Mouse (Mus musculus) embryonic facial prominence, embryonic 13.5 days (tissue): Measurements from ENCODE around the gene Rhot1. TPM values are rescaled to one million over a fixed set of nuclear protein-coding genes. Genes with fewer than 3 reads are reported as not detected.

ENCODE experiments used
- ATAC-seq: fragments of 200-750 bp; cut with Nextera tagmentation; 2 replicates; pipeline ENCODE4 v1.8.0; 2017; ENCODE audit warnings: low read depth; ENCODE audit not compliant: insufficient number of reproducible peaks, insufficient read depth, low FRiP score, low TSS enrichment
- H3K27ac ChIP-seq: fragments of 300-500 bp; sonication (generic); 2 replicates; pipeline ENCODE4 v1.5.1; 2015; ENCODE audit warnings: moderate library complexity, mild to moderate bottlenecking, inconsistent platforms
- H3K27me3 ChIP-seq: fragments of 300-500 bp; sonication (generic); 2 replicates; pipeline ENCODE4 v1.6.1; 2015; ENCODE audit warnings: mild to moderate bottlenecking, inconsistent platforms
- H3K36me3 ChIP-seq: fragments of 300-500 bp; sonication (generic); 2 replicates; pipeline ENCODE4 v1.6.1; 2015; ENCODE audit warnings: mild to moderate bottlenecking, inconsistent platforms
- H3K4me1 ChIP-seq: fragments of 300-500 bp; sonication (generic); 2 replicates; pipeline ENCODE4 v1.6.1; 2015; ENCODE audit warnings: inconsistent platforms
- H3K4me2 ChIP-seq: fragments of 300-500 bp; sonication (generic); 2 replicates; pipeline ENCODE4 v1.6.1; 2015; ENCODE audit warnings: moderate library complexity, mild to moderate bottlenecking, inconsistent platforms
- H3K4me3 ChIP-seq: fragments of 300-500 bp; sonication (generic); 2 replicates; pipeline ENCODE4 v1.5.1; 2015; ENCODE audit warnings: mild to moderate bottlenecking, inconsistent platforms
- H3K9ac ChIP-seq: fragments of 300-500 bp; sonication (generic); 2 replicates; pipeline ENCODE4 v1.6.1; 2015; ENCODE audit warnings: mild to moderate bottlenecking, inconsistent platforms
- H3K9me3 ChIP-seq: fragments of 300-500 bp; sonication (generic); 2 replicates; pipeline ENCODE4 v1.6.1; 2016; ENCODE audit warnings: inconsistent platforms
- WGBS: fragments of 180-500 bp; shearing (Covaris S2); methylation state at CpG from one replicate; pipeline ENCODE4 v1.1.7; 2015; ENCODE audit warnings: mixed read lengths; 5-methylcytosine and 5-hydroxymethylcytosine counted together
- polyA plus RNA-seq: library from polyadenylated mRNA; unstranded; fragments of >200 nt; fragmentation: Nextera tagmentation; extraction: Ambion mirVana; gene quantifications from 2 replicates; pipeline ENCODE4 v1.2.1, GENCODE M21; 2015

Gene Rhot1
- polyA plus RNA-seq, result 52.8 and 63.4 TPM in 2 replicates

DNA sequence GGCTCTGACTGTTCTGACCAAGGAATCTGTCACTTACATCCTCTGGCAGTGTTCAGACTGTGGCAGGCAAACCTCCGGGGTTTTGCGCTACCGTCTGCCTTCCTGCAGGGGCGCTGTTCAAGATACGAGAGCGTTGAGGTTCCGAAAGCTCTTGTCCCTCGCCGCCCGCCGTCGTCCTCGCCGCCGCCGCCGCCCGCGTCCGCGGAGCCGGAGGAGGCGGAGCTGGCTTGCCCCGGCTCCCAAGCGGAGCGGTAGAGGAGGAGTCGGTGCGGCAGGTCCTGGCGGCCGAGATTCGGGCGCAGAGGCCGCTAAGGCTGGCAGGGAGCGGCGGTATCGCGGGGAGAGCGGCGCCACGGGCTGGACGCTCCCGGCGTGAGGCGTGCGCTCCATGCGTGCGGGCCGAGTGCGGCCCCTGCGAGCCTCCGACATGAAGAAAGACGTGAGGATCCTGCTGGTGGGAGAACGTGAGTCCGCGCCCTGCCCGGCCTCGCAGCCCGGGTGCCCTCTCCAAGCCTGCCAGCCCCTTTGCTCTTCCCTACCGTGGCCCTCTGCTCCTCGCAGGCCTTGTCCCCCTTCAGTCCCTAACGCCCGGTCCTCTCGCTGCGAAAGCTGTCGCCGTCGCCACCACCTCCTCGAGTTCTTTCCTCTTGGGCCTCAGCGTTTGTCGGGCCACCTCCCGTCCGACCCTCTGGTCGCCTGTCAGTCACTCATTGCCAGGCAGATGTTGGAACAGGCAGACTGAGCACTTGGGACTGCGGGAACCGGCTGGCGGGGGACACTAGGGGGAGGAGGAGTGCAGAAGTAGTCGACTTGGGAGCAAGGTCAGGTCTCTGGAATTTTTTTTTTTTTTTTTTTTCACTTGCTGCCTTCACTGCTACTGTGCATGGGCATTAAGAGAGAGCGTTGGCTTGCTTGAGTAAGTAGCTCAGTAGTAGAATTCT lies at the start of gene Rhot1:
Gene Rhot1 (plus strand): TSS at position 160 of the 941 bp plus-strand sequence.
- H3K9ac ChIP-seq, result peak within 1 kb of the TSS; percentile 95
- H3K4me3 ChIP-seq, result peak within 1 kb of the TSS; percentile 99
- H3K36me3 ChIP-seq, result peaks cover 10% of the 10 kb centered on the region
- under 1% methylated on average over 78 of the region's 78 CpGs for WGBS
- H3K27me3 ChIP-seq, result no peaks in the 10 kb centered on the region
- H3K4me2 ChIP-seq, result peak within 1 kb of the TSS; percentile 65
- peak; percentile 83 for ATAC-seq
- peak within 1 kb of the TSS; percentile 91 for H3K27ac ChIP-seq
- H3K4me1 ChIP-seq, result peaks cover 13% of the 10 kb centered on the region
- no peaks in the 10 kb centered on the region for H3K9me3 ChIP-seq

DNA sequence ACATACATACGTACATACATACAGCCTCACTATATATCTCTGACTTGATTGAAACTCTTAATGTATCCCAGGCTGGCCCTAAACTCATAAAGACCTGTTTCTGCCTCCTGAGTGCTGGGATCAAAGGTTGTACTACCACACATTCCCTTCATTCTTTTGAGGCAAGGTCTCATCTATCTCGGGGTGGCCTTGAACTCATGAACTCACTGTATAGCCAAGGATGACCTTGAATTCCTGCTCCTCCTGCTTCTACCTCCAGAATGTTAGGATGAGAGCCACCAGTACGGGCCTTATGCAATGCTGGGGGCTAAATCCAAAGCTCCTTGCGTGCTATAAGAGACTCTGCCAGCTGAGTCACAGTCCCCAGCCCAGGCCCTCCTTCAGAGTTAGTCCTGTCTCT lies 47.8 kb upstream of the Rhot1 start:
- WGBS, result 82% methylated on average over 4 of the region's 4 CpGs
- ATAC-seq, result no peak
- H3K4me2 ChIP-seq, result no peak overlapping the region
- H3K36me3 ChIP-seq, result no peaks in the 10 kb centered on the region
- no peak overlapping the region for H3K4me3 ChIP-seq
- H3K9me3 ChIP-seq, result no peaks in the 10 kb centered on the region
- H3K9ac ChIP-seq, result no peak overlapping the region
- peaks cover 16% of the 10 kb centered on the region for H3K27me3 ChIP-seq
- no peaks in the 10 kb centered on the region for H3K4me1 ChIP-seq
- no peak overlapping the region for H3K27ac ChIP-seq

DNA sequence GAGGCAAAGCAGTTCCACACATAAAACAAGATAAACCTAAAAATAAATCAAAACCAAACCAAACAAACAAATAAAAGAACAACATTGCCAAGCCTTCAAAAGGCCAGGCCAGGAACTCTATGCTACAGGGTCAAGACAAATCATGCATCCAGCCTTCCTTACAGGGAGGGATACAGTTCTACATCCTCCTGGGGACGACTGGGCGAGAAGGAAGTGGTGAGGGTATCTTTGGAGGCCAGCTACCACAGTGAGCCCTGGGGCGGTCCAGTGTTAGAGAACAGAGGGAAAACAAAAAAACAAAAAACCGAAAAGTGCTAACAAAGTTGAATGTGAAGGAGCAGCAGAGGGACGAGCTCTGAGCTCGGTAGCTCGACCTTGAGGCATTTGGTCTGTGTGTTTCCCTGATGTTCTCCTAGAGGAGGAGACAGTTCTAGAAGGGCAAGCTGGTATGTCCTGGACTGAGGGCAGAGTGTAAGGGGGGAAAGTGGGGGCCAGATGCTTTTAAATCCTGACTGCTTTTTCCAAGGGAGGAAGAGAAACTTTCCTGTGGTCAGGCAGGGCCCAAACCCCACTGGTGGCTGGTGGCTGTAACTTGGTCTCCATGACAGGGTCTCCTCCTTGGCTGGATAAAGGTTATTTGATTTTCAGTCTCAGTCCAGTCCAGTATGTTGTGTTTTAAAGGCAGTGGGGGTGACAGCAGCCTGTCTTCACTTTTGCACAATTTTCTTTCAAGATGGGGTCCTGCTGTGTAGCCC lies 45.3 kb upstream of the Rhot1 start:
- no peaks in the 10 kb centered on the region for H3K4me1 ChIP-seq
- WGBS, result 52% methylated on average over 7 of the region's 7 CpGs
- H3K9me3 ChIP-seq, result no peaks in the 10 kb centered on the region
- no peak for ATAC-seq
- H3K27ac ChIP-seq, result no peak overlapping the region
- H3K4me2 ChIP-seq, result no peak overlapping the region
- no peaks in the 10 kb centered on the region for H3K27me3 ChIP-seq
- H3K4me3 ChIP-seq, result no peak overlapping the region
- H3K36me3 ChIP-seq, result no peaks in the 10 kb centered on the region
- H3K9ac ChIP-seq, result no peak overlapping the region

DNA sequence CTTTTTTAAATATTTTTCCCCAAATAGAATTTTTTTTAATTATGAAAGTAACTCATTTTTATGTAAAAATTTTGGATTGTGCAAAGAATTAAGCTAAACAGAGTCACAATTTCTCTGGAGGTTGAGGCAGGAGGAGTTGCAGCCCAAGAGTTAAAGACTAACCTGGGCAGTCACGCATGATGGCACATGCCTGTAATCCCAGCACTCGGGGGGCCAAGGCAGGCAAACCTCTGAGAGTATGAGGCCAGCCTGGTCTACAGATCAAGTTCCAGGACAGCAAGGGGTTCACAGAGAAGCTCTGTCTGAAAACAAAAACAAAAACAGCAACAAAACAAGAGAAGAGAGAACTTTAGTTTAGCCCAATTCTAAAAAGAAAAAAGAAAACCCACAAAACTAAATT lies 44.6 kb upstream of the Rhot1 start:
- no peak for ATAC-seq
- WGBS, result 40% methylated on average over 2 of the region's 2 CpGs

DNA sequence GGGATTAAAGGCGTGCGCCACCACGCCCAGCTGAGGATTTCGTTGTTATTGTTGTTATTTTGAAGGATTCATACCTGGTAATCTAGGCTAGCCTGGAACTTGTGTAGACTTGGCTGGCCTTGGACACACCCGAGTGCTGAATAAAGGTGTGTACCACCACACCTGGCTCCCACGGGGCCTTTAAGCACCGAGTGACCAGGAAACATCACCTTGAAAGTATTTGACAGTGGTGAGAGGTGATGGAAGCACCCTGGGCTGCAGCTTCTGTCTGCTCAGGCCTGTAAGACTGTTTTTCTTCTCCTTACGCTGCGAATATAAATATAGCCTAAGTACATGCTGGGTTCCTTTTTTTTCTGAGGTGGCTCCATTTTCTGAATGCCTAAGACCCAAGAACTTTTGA lies 40.7 kb upstream of the Rhot1 start:
- Histone ChIP-seq H3K9ac (no peak overlapping the region), H3K27ac (no peak overlapping the region), H3K4me1 (no peaks in the 10 kb centered on the region), H3K4me3 (no peak overlapping the region), H3K27me3 (no peaks in the 10 kb centered on the region), H3K4me2 (no peak overlapping the region), H3K36me3 (no peaks in the 10 kb centered on the region), H3K9me3 (no peaks in the 10 kb centered on the region)
- no peak for ATAC-seq
- 91% methylated on average over 9 of the region's 9 CpGs for WGBS

More for the DNA sequence above, 44.6 kb upstream of the Rhot1 start:
- Histone ChIP-seq H3K9ac (no peak overlapping the region), H3K27ac (no peak overlapping the region), H3K36me3 (no peaks in the 10 kb centered on the region), H3K4me1 (no peaks in the 10 kb centered on the region), H3K9me3 (no peaks in the 10 kb centered on the region), H3K27me3 (no peaks in the 10 kb centered on the region), H3K4me2 (no peak overlapping the region), H3K4me3 (no peak overlapping the region)

DNA sequence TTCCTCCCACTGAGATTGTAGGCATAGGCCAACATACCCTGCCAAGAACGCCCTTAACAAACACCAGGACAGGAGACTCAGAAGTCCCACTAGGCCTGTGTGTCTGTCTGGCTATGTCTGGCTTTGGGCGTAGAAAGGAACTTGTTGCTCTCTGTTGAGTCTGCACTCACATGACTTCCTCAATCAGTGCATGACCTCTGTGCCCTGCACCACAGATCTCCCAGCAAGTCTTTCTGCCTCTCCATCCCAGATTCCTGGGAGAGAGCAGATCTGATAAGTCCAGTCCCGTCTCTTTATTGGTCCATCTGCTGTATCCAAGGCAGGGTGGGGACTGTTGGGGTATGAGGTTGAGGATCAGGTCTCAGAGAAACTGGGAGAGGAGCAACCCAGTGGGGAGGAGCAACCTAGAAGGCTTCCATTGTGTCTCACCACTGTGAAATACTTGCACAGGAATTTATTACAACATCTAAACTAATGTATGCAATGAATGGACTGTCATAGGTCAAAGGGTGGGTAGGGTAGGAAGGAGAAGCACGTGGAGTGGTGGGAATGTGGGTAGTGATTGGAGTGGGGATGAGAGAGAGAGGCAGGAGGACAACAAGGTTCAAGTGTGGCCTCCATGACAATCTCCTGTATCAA lies 40.1 kb upstream of the Rhot1 start:
- WGBS, result 80% methylated on average over 4 of the region's 4 CpGs
- no peak for ATAC-seq

DNA sequence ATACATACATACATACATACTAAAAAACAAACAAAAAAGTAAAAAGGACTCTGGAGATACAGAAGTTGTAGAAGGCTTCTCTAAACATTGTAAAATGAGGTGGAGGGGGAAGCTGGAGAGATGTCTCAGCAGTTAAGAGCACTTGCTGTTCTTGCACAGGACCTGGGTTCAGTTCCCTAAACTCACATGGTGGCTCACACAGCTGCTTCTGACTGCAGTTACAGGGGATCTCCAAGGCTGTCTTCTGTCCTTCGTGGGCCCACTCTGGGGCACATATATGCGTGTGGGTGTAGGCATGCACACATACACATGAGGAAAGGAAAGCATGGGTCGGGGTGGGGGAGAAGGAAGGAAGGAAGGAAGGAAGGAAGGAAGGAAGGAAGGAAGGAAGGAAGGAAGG lies 39.2 kb upstream of the Rhot1 start:
- Histone ChIP-seq H3K9me3 (no peaks in the 10 kb centered on the region), H3K4me2 (no peak overlapping the region)
- WGBS, result 83% methylated on average over 3 of the region's 3 CpGs

More for the DNA sequence above, 40.1 kb upstream of the Rhot1 start:
- H3K36me3 ChIP-seq, result no peaks in the 10 kb centered on the region
- no peaks in the 10 kb centered on the region for H3K4me1 ChIP-seq
- H3K4me2 ChIP-seq, result no peak overlapping the region
- H3K4me3 ChIP-seq, result no peak overlapping the region
- H3K27me3 ChIP-seq, result no peaks in the 10 kb centered on the region
- no peak overlapping the region for H3K27ac ChIP-seq
- no peaks in the 10 kb centered on the region for H3K9me3 ChIP-seq
- H3K9ac ChIP-seq, result no peak overlapping the region

DNA sequence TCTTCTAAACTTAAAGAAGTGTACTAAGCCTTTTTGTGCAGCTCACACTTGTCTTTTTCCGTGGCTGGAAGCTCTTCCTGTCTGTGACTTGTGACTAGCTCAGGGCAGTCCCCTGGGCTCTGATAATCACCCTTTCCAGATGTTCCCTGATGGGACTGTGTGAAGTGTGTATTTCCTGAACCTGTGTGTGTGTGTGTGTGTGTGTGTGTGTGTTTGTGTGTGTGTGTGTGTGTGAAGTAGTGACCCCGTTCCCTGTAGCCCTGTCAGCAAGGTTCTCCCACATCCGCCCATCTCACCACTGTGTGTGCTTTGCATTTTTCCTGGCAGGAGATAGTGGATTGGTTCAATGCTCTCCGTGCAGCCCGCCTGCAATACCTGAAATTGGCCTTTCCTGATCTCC lies 38.5 kb upstream of the Rhot1 start:
- H3K9ac ChIP-seq, result no peak overlapping the region
- H3K36me3 ChIP-seq, result no peaks in the 10 kb centered on the region
- no peak overlapping the region for H3K27ac ChIP-seq
- H3K9me3 ChIP-seq, result no peaks in the 10 kb centered on the region
- H3K4me2 ChIP-seq, result no peak overlapping the region
- WGBS, result 59% methylated on average over 5 of the region's 5 CpGs
- no peaks in the 10 kb centered on the region for H3K27me3 ChIP-seq
- ATAC-seq, result no peak
- H3K4me3 ChIP-seq, result no peak overlapping the region
- H3K4me1 ChIP-seq, result no peaks in the 10 kb centered on the region

More for the DNA sequence above, 39.2 kb upstream of the Rhot1 start:
- no peak for ATAC-seq
- H3K27ac ChIP-seq, result no peak overlapping the region
- H3K27me3 ChIP-seq, result no peaks in the 10 kb centered on the region
- no peaks in the 10 kb centered on the region for H3K4me1 ChIP-seq
- H3K9ac ChIP-seq, result no peak overlapping the region
- no peaks in the 10 kb centered on the region for H3K36me3 ChIP-seq
- no peak overlapping the region for H3K4me3 ChIP-seq

DNA sequence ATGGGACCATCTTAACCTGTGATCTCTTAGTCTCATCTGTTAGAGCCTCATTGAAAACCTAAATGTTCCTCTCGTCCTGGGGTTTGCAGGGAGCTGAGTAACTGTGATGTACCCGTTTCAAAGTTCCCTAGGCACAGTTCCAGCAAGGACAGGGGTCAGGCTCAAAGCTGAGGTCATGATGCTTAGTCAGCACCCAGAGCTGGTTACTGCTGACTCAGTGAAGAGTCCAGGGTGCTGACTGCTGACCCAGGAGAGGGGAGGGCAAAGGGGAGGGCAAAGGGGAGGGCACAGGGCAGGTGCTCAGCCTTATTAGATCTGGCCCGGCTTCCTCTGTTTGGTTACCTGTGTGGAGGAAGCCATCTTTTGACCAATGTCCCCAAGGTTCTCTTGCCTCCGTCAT lies 36.9 kb upstream of the Rhot1 start:
- no peaks in the 10 kb centered on the region for H3K9me3 ChIP-seq
- H3K4me2 ChIP-seq, result no peak overlapping the region
- no peak overlapping the region for H3K27ac ChIP-seq
- no peaks in the 10 kb centered on the region for H3K4me1 ChIP-seq
- 77% methylated on average over 4 of the region's 4 CpGs for WGBS
- no peaks in the 10 kb centered on the region for H3K27me3 ChIP-seq
- H3K9ac ChIP-seq, result no peak overlapping the region
- H3K4me3 ChIP-seq, result no peak overlapping the region
- ATAC-seq, result no peak
- no peaks in the 10 kb centered on the region for H3K36me3 ChIP-seq

DNA sequence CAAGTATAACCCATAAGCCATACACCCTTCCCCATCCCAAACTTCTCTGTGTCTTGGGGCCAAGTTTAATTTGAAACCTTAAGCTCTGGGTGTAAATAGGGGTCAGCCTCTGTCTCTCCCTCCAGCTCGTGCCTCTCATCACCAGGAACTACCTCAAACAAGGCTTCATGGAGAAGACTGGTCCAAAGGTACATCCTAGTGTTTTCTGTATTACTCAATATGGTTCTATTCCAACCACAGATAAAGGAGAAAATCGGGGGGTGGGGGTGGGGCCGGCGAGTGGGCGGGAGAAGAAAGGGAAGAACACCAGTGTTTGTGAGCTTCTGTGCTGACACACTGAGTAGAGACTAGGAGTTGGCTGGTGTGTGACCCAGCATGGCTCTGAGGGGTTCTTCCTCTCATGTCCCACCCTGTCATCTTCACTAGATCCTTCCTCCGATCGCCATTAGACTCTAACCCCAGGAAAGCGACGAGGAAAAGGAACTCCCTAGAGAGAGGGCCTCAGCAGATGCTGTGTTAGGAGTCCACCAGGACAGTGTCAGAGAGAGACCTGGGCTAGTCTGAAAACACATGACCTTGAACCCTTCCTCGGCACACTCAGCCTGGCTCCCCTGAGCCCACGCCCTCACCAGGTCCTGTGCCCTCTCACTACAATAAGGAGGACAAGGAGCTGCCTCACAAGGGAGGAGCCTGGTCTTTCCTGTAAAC lies 34.7 kb upstream of the Rhot1 start:
- ATAC-seq, result no peak
- H3K27ac ChIP-seq, result no peak overlapping the region
- no peaks in the 10 kb centered on the region for H3K9me3 ChIP-seq
- WGBS, result 75% methylated on average over 11 of the region's 11 CpGs
- no peak overlapping the region for H3K9ac ChIP-seq
- H3K36me3 ChIP-seq, result no peaks in the 10 kb centered on the region
- no peak overlapping the region for H3K4me3 ChIP-seq
- H3K27me3 ChIP-seq, result no peaks in the 10 kb centered on the region
- H3K4me1 ChIP-seq, result no peaks in the 10 kb centered on the region
- H3K4me2 ChIP-seq, result no peak overlapping the region
